Mouse (Mus musculus): ENCODE results near the gene Inpp5b.

DNA sequence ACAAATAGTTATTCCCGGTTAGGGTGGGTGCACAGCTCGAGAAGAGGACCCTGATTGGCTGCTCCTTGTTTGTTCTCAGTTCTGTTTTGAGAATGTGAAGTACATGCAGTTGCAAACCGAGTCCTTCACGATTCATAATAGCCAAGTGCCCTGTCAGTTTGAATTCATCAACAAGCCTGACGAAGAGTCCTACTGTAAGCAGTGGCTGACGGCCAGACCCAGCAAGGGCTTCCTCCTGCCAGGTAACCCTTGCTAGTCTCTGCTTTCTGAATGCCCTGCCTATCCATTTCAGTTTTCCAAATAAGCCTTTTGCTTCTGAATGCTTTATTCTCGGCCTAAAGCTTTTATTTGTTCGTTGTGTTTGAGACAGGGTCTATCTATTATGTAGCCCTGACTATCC, 50.5 kb downstream of the Inpp5b start:
- TF ChIP-seq GATA1 (IDR thresholded peaks at IDR 0.05; ENCODE audit: low read length) (no peak), TAL1 (IDR thresholded peaks at IDR 0.05; ENCODE audit: low read length) (no peak)
